Mouse (Mus musculus): Measurements from ENCODE around the gene Gm5891. TPM values are rescaled to one million over a fixed set of nuclear protein-coding genes. Genes with fewer than 3 reads are reported as not detected.

The Gm5891 gene
- polyA plus RNA-seq (2017; shearing (Covaris generic)): not detected

GRCm38 (mm10) chr7:21921191-21921590 lies at the start of gene Gm5891:
Gene Gm5891 (minus strand): TSS chr7:21921291.

Other genes with a start within 250 kb of the Gm5891 start
- gene Gm4175, start 159.8 kb downstream of the Gm5891 start, polyA plus RNA-seq (2017; shearing (Covaris generic)): not detected
- gene Gm4177, start 124.6 kb downstream of the Gm5891 start, polyA plus RNA-seq (2017; shearing (Covaris generic)): not detected
- gene Vmn1r135, start 88.9 kb downstream of the Gm5891 start, polyA plus RNA-seq (2017; shearing (Covaris generic)): not detected
- gene Gm5725, start 77.0 kb downstream of the Gm5891 start, polyA plus RNA-seq (2017; shearing (Covaris generic)): not detected
- not detected for gene Vmn1r137, start 73.3 kb upstream of the Gm5891 start, polyA plus RNA-seq (2017; shearing (Covaris generic))
- not detected for gene Vmn1r138, start 107.6 kb upstream of the Gm5891 start, polyA plus RNA-seq (2017; shearing (Covaris generic))
- not detected for gene Gm6176, start 135.0 kb upstream of the Gm5891 start, polyA plus RNA-seq (2017; shearing (Covaris generic))
- not detected for gene Vmn1r139, start 147.8 kb upstream of the Gm5891 start, polyA plus RNA-seq (2017; shearing (Covaris generic))
- not detected for gene Gm16451, start 197.0 kb upstream of the Gm5891 start, polyA plus RNA-seq (2017; shearing (Covaris generic))
- not detected for gene Gm10666, start 213.4 kb upstream of the Gm5891 start, polyA plus RNA-seq (2017; shearing (Covaris generic))
- gene Vmn1r142, start 242.7 kb upstream of the Gm5891 start, polyA plus RNA-seq (2017; shearing (Covaris generic)): not detected

All from CD4-positive, CD25-positive, alpha-beta regulatory T cell, adult 9 weeks (primary cell).